Mouse (Mus musculus) intestine, embryonic 16.5 days (tissue): Measurements from ENCODE around the gene Kansl1l. TPM values are rescaled to one million over a fixed set of nuclear protein-coding genes. Genes with fewer than 3 reads are reported as not detected.

ENCODE experiments used
- ATAC-seq: fragments of 200-750 bp; cut with Nextera tagmentation; 2 replicates; pipeline ENCODE4 v1.8.0; 2017; ENCODE audit warnings: moderate TSS enrichment, moderate library complexity
- H3K27ac ChIP-seq: fragments of 300-500 bp; sonication (generic); 2 replicates; pipeline ENCODE4 v1.5.1; 2014; ENCODE audit warnings: mild to moderate bottlenecking, low read length
- H3K27me3 ChIP-seq: fragments of 300-500 bp; sonication (generic); replicated peaks from 2 replicates; pipeline ENCODE4 v1.6.1; 2014; ENCODE audit warnings: low read length, control low read depth, mixed read lengths; ENCODE audit not compliant: control insufficient read depth, insufficient read depth
- H3K36me3 ChIP-seq: fragments of 300-500 bp; sonication (generic); 2 replicates; pipeline ENCODE4 v1.6.1; 2014; ENCODE audit warnings: low read length, control low read depth; ENCODE audit not compliant: control insufficient read depth, insufficient read depth
- H3K4me1 ChIP-seq: fragments of 300-500 bp; sonication (generic); 2 replicates; pipeline ENCODE4 v1.6.1; 2014; ENCODE audit warnings: low read length, control low read depth, mixed read lengths; ENCODE audit not compliant: control insufficient read depth, insufficient read depth
- H3K4me2 ChIP-seq: fragments of 300-500 bp; sonication (generic); 2 replicates; pipeline ENCODE4 v1.6.1; 2014; ENCODE audit warnings: low read depth, low read length, control low read depth
- H3K4me3 ChIP-seq: fragments of 300-500 bp; sonication (generic); 2 replicates; pipeline ENCODE4 v1.5.1; 2014; ENCODE audit warnings: mild to moderate bottlenecking, low read length
- H3K9ac ChIP-seq: fragments of 300-500 bp; sonication (generic); 2 replicates; pipeline ENCODE4 v1.6.1; 2014; ENCODE audit warnings: low read depth, low read length
- H3K9me3 ChIP-seq: fragments of 300-500 bp; sonication (generic); 2 replicates; pipeline ENCODE4 v1.6.1; 2016; ENCODE audit warnings: low read length, control low read depth; ENCODE audit not compliant: control insufficient read depth
- WGBS: fragments of 180-500 bp; shearing (Covaris S2); extraction: QIAGEN DNeasy Blood & Tissue Kit; methylation state at CpG from one replicate; pipeline ENCODE4 v1.1.7; 2014; 5-methylcytosine and 5-hydroxymethylcytosine counted together
- polyA plus RNA-seq: library from polyadenylated mRNA; unstranded; fragments of >200 nt; fragmentation: Nextera tagmentation; extraction: Ambion mirVana; gene quantifications from 2 replicates; pipeline ENCODE4 v1.2.1, GENCODE M21; 2015

Kansl1l gene
- polyA plus RNA-seq, 1 experiment from 2014 or later: 8.8 TPM

- WGBS: 82% methylated on average over 5 of the region's 5 CpGs
- Histone ChIP-seq H3K9me3 (no peaks in the 10 kb centered on the region), H3K4me1 (no peaks in the 10 kb centered on the region), H3K36me3 (no peaks in the 10 kb centered on the region), H3K9ac (no peak overlapping the region), H3K4me2 (no peak overlapping the region), H3K27me3 (no peaks in the 10 kb centered on the region), H3K4me3 (no peak overlapping the region), H3K27ac (no peak overlapping the region)
- ATAC-seq: no peak
Measured at GRCm38 (mm10) chr1:66804710-66805109, 12.7 kb downstream of the Kansl1l start.

- H3K4me3 ChIP-seq: no peak overlapping the region
- H3K36me3 ChIP-seq: no peaks in the 10 kb centered on the region
- peak; percentile 62; the same call in 1 of the 2 replicates for ATAC-seq
- WGBS: 63% methylated on average over 2 of the region's 2 CpGs
- no peaks in the 10 kb centered on the region for H3K4me1 ChIP-seq
- no peaks in the 10 kb centered on the region for H3K27me3 ChIP-seq
- no peak overlapping the region for H3K9ac ChIP-seq
- no peak overlapping the region for H3K4me2 ChIP-seq
- no peaks in the 10 kb centered on the region for H3K9me3 ChIP-seq
- no peak overlapping the region for H3K27ac ChIP-seq
Measured at GRCm38 (mm10) chr1:66797962-66798361, 19.4 kb downstream of the Kansl1l start.

DNA sequence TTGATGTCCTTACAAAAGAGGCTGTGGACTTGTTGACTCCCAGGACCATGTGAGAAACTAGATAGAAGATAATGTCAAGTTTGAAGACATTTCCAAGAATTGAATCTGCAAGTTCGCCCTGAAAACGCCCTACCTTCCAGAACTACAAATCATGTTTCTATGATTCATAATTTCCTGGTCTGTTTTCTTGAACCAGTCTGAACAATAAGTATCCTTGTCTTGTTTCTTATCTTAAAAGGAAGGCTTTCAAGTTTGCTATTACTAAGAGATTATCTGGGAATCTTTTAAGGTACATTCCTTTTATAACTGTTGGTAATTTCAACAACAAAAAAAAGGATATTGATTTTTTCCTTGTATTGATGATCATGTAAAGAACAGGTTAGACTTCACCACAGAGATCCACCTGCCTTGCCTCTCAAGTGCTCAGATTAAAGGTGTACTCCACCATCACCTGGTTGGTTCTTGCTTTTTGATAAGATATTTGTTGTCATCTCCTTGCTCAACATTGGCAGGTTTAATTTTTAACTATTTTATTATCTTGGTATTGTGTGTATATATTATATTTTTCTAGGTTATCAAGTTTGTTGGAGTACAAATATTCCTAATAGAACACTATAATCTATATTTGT lies 24.4 kb downstream of the Kansl1l start:
- 63% methylated on average over 2 of the region's 2 CpGs for WGBS
- Histone ChIP-seq H3K27ac (no peak overlapping the region), H3K36me3 (no peaks in the 10 kb centered on the region), H3K27me3 (no peaks in the 10 kb centered on the region), H3K4me1 (no peaks in the 10 kb centered on the region; the same call in 1 of the 2 replicates), H3K4me3 (no peak overlapping the region), H3K4me2 (no peak overlapping the region), H3K9ac (no peak overlapping the region), H3K9me3 (no peaks in the 10 kb centered on the region)
- ATAC-seq: peak; percentile 78

DNA sequence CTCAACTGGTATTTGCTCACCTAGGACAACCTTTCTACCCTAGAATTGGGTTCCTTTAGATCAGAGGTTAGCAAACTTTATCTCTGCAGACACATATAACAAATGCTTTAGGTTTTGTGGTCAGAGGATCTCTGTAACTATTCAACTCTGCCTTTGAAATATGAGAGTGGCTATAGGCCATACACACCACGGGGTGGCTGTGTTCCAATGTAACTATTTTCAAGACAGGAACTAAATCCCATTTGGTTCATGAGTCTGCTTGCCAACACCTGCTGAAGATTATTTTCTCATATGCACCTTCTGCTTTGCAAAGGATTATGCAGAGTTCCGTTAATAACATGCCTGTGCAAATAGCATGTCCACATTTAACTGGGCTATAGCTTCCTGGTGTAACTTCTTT lies 35.1 kb downstream of the Kansl1l start:
- ATAC-seq: no peak
- Histone ChIP-seq H3K9me3 (no peaks in the 10 kb centered on the region), H3K4me3 (no peak overlapping the region), H3K9ac (no peak overlapping the region), H3K27ac (no peak overlapping the region), H3K36me3 (no peaks in the 10 kb centered on the region), H3K4me2 (no peak overlapping the region), H3K4me1 (no peaks in the 10 kb centered on the region), H3K27me3 (no peaks in the 10 kb centered on the region)
- WGBS: 64% methylated on average over 2 of the region's 2 CpGs

GRCm38 (mm10) chr1:66781027-66781426 lies 36.3 kb downstream of the Kansl1l start:
- Histone ChIP-seq H3K4me3 (no peak overlapping the region), H3K9me3 (no peaks in the 10 kb centered on the region), H3K9ac (no peak overlapping the region), H3K27ac (no peak overlapping the region), H3K36me3 (no peaks in the 10 kb centered on the region), H3K4me1 (no peaks in the 10 kb centered on the region), H3K4me2 (no peak overlapping the region), H3K27me3 (no peaks in the 10 kb centered on the region)
- no peak for ATAC-seq
- WGBS: 83% methylated on average over 4 of the region's 4 CpGs

DNA sequence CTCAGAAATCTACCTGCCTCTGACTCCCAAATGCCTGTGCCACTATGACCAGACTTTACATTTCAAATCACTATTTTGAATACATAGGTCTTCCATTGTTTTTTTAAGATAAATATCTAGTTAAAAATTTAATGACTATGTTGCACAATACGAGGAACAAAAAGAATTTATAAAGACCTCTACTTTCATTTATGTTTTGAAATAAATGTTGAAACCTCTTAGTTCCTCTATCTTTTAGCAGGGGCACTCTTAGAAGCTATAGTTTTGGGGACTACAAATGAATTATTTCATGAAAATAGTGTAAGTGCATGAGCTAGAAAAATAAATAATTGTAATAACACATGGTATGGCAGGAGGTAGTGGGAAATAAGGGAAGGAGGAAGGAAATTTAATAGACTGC lies 38.6 kb downstream of the Kansl1l start:
- Histone ChIP-seq H3K9ac (no peak overlapping the region), H3K9me3 (no peaks in the 10 kb centered on the region), H3K36me3 (no peaks in the 10 kb centered on the region), H3K27me3 (no peaks in the 10 kb centered on the region), H3K27ac (no peak overlapping the region), H3K4me3 (no peak overlapping the region), H3K4me1 (no peaks in the 10 kb centered on the region), H3K4me2 (no peak overlapping the region)
- WGBS: 92% methylated on average over 1 of the region's 1 CpGs
- no peak for ATAC-seq

GRCm38 (mm10) chr1:66777878-66778277 lies 39.5 kb downstream of the Kansl1l start:
- Histone ChIP-seq H3K4me2 (no peak overlapping the region), H3K27ac (no peak overlapping the region), H3K9ac (no peak overlapping the region), H3K4me3 (no peak overlapping the region), H3K36me3 (no peaks in the 10 kb centered on the region), H3K4me1 (no peaks in the 10 kb centered on the region), H3K27me3 (no peaks in the 10 kb centered on the region), H3K9me3 (no peaks in the 10 kb centered on the region)
- ATAC-seq: no peak
- WGBS: 64% methylated on average over 2 of the region's 2 CpGs

DNA sequence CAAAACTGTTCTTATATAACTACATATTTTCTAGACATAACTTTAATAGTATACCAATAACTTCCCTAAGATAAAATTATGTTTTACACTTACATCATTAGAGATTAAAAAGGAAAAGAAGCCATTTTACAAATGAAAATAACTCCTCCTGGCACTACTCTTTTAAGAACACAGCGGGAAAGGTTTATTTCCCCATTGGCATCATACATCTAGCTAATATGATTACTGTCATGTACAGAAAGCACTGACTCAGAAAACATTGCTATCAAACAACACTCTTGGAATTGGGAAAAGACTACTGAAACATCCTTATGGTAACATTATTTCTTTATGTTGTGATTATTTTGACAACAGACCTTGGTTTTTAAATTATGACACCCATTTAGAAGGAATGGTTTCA lies 48.6 kb downstream of the Kansl1l start:
- no peak overlapping the region for H3K4me3 ChIP-seq
- no peak for ATAC-seq
- 83% methylated on average over 1 of the region's 1 CpGs for WGBS

GRCm38 (mm10) chr1:66730581-66730980 lies 86.8 kb downstream of the Kansl1l start:
- no peak overlapping the region for H3K4me3 ChIP-seq
- no peak overlapping the region for H3K4me2 ChIP-seq
- H3K4me1 ChIP-seq: no peaks in the 10 kb centered on the region
- H3K36me3 ChIP-seq: peaks cover 2% of the 10 kb centered on the region; the same call in 1 of the 2 replicates
- H3K9ac ChIP-seq: no peak overlapping the region
- H3K9me3 ChIP-seq: no peaks in the 10 kb centered on the region
- no peak overlapping the region for H3K27ac ChIP-seq
- 44% methylated on average over 1 of the region's 1 CpGs for WGBS
- peak; percentile 84 for ATAC-seq
- no peaks in the 10 kb centered on the region for H3K27me3 ChIP-seq

More for the DNA sequence above, 48.6 kb downstream of the Kansl1l start:
- Histone ChIP-seq H3K9ac (no peak overlapping the region), H3K27me3 (no peaks in the 10 kb centered on the region), H3K4me1 (no peaks in the 10 kb centered on the region), H3K4me2 (no peak overlapping the region), H3K27ac (no peak overlapping the region), H3K9me3 (no peaks in the 10 kb centered on the region), H3K36me3 (no peaks in the 10 kb centered on the region)

GRCm38 (mm10) chr1:66712859-66713258 lies 104.5 kb downstream of the Kansl1l start:
- H3K9me3 ChIP-seq: no peaks in the 10 kb centered on the region
- H3K27ac ChIP-seq: no peak overlapping the region
- H3K4me3 ChIP-seq: no peak overlapping the region
- H3K36me3 ChIP-seq: peaks cover 7% of the 10 kb centered on the region
- no peak overlapping the region for H3K4me2 ChIP-seq
- 94% methylated on average over 3 of the region's 3 CpGs for WGBS
- no peaks in the 10 kb centered on the region for H3K27me3 ChIP-seq
- no peak overlapping the region for H3K9ac ChIP-seq
- no peak for ATAC-seq
- no peaks in the 10 kb centered on the region for H3K4me1 ChIP-seq
